Mouse (Mus musculus): ENCODE measurements around the gene Ttc13. TPM values are rescaled to one million over a fixed set of nuclear protein-coding genes. Genes with fewer than 3 reads are reported as not detected.

Gene Ttc13
- 12.7 and 13.4 TPM in 2 replicates for polyA plus RNA-seq (2012)

- TF ChIP-seq GATA1 (IDR thresholded peaks at IDR 0.05; ENCODE audit: low read length) = no peak
These were observed at the start of gene Ttc13, which contains the start of gene Arv1 for GRCm38 (mm10) chr8:124721862-124722515. Ttc13 (minus strand) TSS chr8:124721983. Arv1 (plus strand) TSS chr8:124722139.

DNA sequence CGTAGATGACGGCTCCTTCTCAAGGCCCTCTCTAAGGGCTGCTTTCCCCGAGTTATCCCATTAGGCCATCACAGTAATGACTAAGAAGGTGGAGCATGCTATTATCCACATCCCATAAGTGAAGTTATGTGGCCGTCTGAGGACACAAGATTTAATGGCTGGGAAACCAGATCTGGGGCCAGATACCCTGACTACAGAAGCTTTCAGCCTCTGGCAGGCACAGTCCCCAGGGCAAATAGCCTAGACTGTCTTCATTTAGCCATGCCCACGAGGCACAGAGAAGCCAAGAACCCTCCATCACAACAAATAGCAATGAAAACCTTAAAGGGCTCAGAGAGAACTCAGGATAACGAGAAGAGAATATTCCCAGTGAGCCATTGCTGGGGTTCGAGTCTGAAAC, 41.3 kb upstream of the Ttc13 start:
- TF ChIP-seq GATA1 (IDR thresholded peaks at IDR 0.05; ENCODE audit: low read length) = no peak

DNA sequence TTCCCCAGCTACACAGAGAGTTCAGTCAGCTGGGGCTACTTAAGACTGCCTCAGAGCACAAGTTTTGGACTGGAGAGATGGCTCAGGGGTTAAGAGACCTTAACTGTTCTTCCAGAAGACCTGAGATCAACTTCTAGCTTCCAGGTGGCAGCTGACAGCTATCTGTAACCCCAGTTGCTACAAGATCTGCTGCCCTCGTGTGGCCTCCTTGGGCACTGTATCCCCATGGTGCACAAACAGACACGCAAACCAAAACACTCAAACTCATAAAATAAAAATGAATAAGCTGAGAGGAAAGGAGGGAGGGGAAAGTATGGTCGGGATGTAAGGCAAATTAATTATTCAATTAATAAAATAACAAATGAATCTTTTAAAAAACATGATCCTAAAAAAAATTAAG, 36.8 kb upstream of the Ttc13 start:
- TF ChIP-seq GATA1 (IDR thresholded peaks at IDR 0.05; ENCODE audit: low read length) = no peak

DNA sequence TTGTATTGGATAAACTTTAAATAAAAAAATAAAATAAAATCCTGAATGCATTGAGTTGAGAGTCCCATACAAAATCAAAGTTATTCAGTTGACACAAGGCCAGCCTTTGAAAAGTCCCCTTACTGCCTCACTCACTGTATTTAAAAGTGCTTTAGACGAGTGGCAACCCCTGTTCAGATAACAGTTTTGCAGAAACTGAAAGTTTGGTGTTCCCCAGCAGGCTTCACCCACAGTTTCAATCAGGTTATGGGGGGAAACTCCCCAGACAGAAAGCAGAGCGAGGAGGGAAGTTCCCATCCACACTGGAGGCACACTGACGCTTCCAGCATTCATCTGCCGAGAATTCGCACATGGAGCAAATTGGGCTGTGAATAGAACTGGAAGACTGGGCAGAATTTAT, 34.8 kb upstream of the Ttc13 start:
- TF ChIP-seq GATA1 (IDR thresholded peaks at IDR 0.05; ENCODE audit: low read length) = no peak

- TF ChIP-seq GATA1 (IDR thresholded peaks at IDR 0.05; ENCODE audit: low read length) = no peak
These were observed 34.4 kb upstream of the Ttc13 start for GRCm38 (mm10) chr8:124756153-124756552.

DNA sequence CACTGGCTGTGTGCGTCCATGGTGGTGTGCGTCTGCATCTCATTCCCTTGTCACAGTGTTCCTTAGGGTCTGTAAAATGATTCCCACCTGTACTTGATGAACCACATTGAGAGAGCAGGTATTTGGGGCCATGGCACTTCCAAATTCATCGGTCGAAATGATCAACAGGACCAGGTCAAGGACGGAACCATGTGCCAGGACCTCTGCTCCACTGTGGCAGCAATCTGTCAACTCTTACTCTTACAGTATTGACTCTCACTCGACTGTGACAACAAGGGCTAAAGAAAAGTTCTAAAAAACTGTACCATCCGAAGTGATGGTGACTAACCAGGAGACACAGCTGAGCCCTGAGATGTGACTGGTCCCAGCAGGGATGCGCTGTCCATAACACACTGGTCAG, 33.7 kb upstream of the Ttc13 start:
- no peak for TF ChIP-seq GATA1 (IDR thresholded peaks at IDR 0.05; ENCODE audit: low read length)

GRCm38 (mm10) chr8:124754792-124755190, 33.0 kb upstream of the Ttc13 start:
- TF ChIP-seq GATA1 (IDR thresholded peaks at IDR 0.05; ENCODE audit: low read length) = no peak

- no peak for TF ChIP-seq GATA1 (IDR thresholded peaks at IDR 0.05; ENCODE audit: low read length)
These were observed 32.5 kb upstream of the Ttc13 start for GRCm38 (mm10) chr8:124754101-124754791.

DNA sequence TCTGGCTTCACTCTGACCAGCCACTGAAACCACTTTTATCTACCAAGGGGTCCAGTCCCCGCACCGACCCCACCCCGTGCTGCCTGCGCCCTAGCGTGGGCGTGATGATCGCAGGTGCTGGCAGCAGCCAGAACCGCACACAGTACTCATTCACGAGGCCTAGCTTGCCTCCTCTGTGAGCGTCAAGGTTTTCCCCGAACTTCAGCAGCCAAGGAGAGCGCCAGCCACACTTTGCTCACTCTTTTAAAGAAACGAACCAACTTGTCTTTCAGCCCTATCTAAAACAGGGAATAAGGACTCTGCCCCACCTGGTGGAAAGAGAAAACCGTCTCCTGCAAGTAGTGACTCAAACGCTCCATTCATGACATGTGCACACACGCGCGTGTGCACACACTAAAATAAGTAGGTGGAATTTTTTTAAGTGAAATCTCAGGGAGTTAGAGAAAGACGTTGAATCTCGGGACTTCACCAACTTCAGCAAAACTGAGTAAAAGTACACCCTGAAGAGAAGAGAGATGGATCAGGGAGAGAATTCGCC, 30.6 kb upstream of the Ttc13 start:
- TF ChIP-seq GATA1 (IDR thresholded peaks at IDR 0.05; ENCODE audit: low read length) = no peak

DNA sequence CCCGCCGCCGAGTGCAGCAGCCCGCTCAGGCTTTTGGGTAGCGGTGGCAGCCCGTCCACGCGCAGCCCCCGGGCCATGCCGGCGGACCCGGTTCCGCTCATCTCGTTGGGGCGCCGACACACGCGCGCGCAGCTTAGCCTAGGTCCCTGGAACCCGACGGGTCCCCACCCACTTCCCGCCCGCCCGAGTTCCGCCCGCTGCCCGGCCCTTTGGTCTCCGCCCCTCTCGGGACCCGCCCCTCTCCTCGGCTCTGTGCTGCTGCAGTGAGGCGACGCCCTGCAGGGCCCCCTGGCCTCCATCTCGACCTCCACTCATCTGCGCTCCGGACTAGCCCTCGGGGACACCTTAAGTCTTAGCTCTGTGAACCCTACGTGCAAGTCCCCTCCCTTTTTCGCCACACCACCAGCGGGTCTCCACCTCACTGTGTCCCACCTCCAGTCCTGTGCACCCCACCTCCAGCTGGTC, 30.0 kb upstream of the Ttc13 start, which contains the start of gene Fam89a:
Gene Fam89a (minus strand): TSS at position 124 of the 465 bp plus-strand sequence.
- TF ChIP-seq GATA1 (IDR thresholded peaks at IDR 0.05; ENCODE audit: low read length) = no peak

GRCm38 (mm10) chr8:124751191-124751590, 29.4 kb upstream of the Ttc13 start:
- no peak for TF ChIP-seq GATA1 (IDR thresholded peaks at IDR 0.05; ENCODE audit: low read length)

DNA sequence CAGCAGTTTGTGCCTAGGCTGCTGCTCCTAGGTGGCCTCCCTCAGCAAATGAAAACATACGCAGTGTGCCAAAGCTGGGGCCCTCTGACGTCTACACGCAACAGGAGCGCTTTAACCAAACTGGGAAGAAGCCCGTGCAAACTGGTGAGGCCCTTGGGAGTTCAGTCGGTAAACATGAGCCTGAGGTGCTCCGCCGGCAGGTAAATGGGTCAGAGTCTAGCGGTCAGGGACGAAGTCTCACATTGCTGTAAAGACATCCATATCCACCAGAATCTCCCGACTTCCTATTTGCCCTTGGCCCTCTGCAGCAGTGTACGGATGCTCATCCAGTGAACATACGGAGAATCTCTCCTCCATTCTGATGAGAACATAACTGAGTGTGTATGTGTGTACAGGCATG, 24.9 kb upstream of the Ttc13 start:
- TF ChIP-seq GATA1 (IDR thresholded peaks at IDR 0.05; ENCODE audit: low read length) = no peak

DNA sequence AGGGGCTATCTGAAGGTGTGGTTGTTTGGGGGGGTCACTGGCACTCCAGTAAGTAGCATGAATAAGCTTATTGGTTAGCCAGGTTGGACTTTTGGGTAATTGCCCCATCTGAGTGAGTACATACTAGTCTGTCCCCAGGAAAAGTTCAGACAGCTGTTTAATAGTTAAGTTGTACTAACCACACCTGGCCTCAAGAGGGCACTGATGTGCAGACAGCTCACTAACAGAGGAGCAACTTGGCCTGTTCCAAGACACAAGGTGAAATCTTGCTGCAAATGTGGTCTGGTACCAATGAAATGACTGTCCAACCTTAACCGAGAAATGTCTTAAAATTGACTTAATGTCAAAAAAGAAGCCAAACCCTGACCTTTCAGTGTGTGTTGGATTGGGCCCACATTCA, 17.5 kb upstream of the Ttc13 start:
- no peak for TF ChIP-seq GATA1 (IDR thresholded peaks at IDR 0.05; ENCODE audit: low read length)

DNA sequence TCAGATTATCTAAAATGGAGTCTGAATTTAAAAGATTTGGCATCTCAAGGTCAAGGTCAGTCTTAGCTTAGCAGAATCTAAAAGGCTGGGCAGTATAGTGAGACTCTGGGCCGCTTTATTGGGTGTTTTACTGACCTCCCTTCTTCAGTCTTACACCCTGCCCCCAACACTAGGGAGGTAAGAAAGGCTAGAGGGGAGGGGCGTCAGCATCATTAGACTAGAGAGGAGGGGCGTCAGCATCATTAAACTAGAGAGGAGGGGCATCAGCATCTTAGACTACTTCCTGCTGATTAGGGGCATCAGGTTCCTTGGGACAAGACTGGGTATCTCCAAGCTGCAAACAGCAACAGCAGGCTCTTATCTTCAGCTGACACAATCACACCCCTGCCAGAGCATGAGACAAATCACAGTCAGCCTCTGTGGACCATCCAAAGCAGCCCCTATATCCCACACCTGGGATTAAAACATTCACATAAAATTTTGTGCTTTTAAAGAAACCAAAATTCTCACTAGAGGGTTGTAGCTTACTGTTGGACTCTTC, 13.7 kb upstream of the Ttc13 start:
- TF ChIP-seq GATA1 (IDR thresholded peaks at IDR 0.05; ENCODE audit: low read length) = no peak

- TF ChIP-seq GATA1 (IDR thresholded peaks at IDR 0.05; ENCODE audit: low read length) = no peak
These were observed 11.0 kb upstream of the Ttc13 start for GRCm38 (mm10) chr8:124732828-124733227.

DNA sequence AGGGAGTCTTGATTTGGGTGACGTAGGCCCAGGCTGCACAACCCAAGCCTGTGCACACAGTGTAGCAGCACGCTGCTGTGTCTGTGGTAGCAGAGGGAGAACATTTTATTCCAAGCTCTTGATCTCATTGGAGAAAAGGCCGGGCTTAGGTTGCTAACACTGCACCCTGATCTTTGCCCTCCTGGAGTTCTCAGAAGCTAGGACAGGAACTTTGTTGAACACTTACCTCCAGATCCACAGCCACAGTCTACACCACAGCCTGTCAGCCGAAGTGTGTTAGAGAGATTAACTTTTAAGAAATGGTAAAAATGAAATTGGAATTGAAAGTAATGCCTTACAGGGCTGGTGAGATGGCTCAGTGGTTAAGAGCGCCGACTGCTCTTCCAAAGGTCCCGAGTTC, 2.5 kb upstream of the Ttc13 start:
- TF ChIP-seq GATA1 (IDR thresholded peaks at IDR 0.05; ENCODE audit: low read length) = no peak

Data from G1E-ER4 (cell line).